Mouse (Mus musculus): ENCODE data around the gene Ly75. TPM values are rescaled to one million over a fixed set of nuclear protein-coding genes. Genes with fewer than 3 reads are reported as not detected.
A peak's percentile ranks its signal among the peaks of the same experiment; 100 is the strongest.

Gene Ly75
- polyA plus RNA-seq, 1 experiment: 4.4 TPM

GRCm38 (mm10) chr2:60327581-60327980 is 55.5 kb downstream of the Ly75 start:
- WGBS: 91% methylated on average over 11 of the region's 11 CpGs
- no peak for TF ChIP-seq CTCF (IDR thresholded peaks at IDR 0.05; ENCODE audit: extremely low read depth, insufficient read length, insufficient replicate concordance, low read depth, low read length)
- no peak for TF ChIP-seq POLR2A (IDR thresholded peaks at IDR 0.05; ENCODE audit: low read depth, low read length)
- H3K27me3 ChIP-seq (ENCODE audit: control insufficient read depth, insufficient read depth, low read length): no peaks in the 10 kb centered on the region
- peaks cover 40% of the 10 kb centered on the region for H3K36me3 ChIP-seq (ENCODE audit: control insufficient read depth, insufficient read depth, low read length)
- no peak overlapping the region for H3K27ac ChIP-seq (ENCODE audit: insufficient read depth, low read depth, low read length)
- H3K4me1 ChIP-seq (ENCODE audit: control insufficient read depth, insufficient read depth, insufficient read length, low read length): no peaks in the 10 kb centered on the region
- H3K4me3 ChIP-seq (ENCODE audit: low read depth, low read length): no peak overlapping the region

DNA sequence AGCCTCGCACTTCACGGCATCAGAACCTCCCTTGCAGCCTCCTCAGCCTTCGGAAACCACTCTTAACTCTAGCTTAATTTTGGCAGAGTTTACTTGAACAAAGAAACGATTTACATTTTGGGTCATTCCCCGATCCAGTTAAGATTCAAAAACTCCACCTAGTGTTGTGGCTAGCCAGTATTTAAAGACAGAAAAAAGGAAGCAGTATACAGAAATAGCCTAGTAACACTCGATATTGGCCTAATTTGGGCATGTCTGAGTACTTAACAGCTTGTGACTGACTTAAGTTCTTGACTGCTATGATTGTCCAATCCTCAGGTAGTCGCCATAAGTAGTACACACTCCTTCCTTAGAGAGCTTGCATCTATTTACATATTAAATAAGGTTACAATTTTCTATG is 56.2 kb downstream of the Ly75 start:
- Histone ChIP-seq H3K4me3 (ENCODE audit: low read depth, low read length) (no peak overlapping the region), H3K4me1 (ENCODE audit: control insufficient read depth, insufficient read depth, insufficient read length, low read length) (peaks cover under 1% of the 10 kb centered on the region; the same call in 1 of the 2 replicates), H3K27ac (ENCODE audit: insufficient read depth, low read depth, low read length) (no peak overlapping the region), H3K36me3 (ENCODE audit: control insufficient read depth, insufficient read depth, low read length) (peaks cover 37% of the 10 kb centered on the region), H3K27me3 (ENCODE audit: control insufficient read depth, insufficient read depth, low read length) (no peaks in the 10 kb centered on the region)
- no peak for TF ChIP-seq CTCF (IDR thresholded peaks at IDR 0.05; ENCODE audit: extremely low read depth, insufficient read length, insufficient replicate concordance, low read depth, low read length)
- TF ChIP-seq POLR2A (IDR thresholded peaks at IDR 0.05; ENCODE audit: low read depth, low read length): no peak
- 80% methylated on average over 7 of the region's 7 CpGs for WGBS

- TF ChIP-seq POLR2A (IDR thresholded peaks at IDR 0.05; ENCODE audit: low read depth, low read length): no peak
- peak; percentile 60; the same call in 1 of the 2 replicates for TF ChIP-seq CTCF (IDR thresholded peaks at IDR 0.05; ENCODE audit: extremely low read depth, insufficient read length, insufficient replicate concordance, low read depth, low read length)
- Histone ChIP-seq H3K27ac (ENCODE audit: insufficient read depth, low read depth, low read length) (no peak overlapping the region), H3K27me3 (ENCODE audit: control insufficient read depth, insufficient read depth, low read length) (no peaks in the 10 kb centered on the region), H3K36me3 (ENCODE audit: control insufficient read depth, insufficient read depth, low read length) (peaks cover 30% of the 10 kb centered on the region), H3K4me1 (ENCODE audit: control insufficient read depth, insufficient read depth, insufficient read length, low read length) (peaks cover 6% of the 10 kb centered on the region), H3K4me3 (ENCODE audit: low read depth, low read length) (no peak overlapping the region)
- WGBS: 79% methylated on average over 5 of the region's 5 CpGs
Measured at GRCm38 (mm10) chr2:60323411-60323810, 59.7 kb downstream of the Ly75 start.

GRCm38 (mm10) chr2:60322031-60322726 is 60.9 kb downstream of the Ly75 start:
- no peak overlapping the region for H3K4me3 ChIP-seq (ENCODE audit: low read depth, low read length)
- 25% methylated on average over 6 of the region's 6 CpGs for WGBS
- H3K4me1 ChIP-seq (ENCODE audit: control insufficient read depth, insufficient read depth, insufficient read length, low read length): peaks cover 6% of the 10 kb centered on the region
- H3K27me3 ChIP-seq (ENCODE audit: control insufficient read depth, insufficient read depth, low read length): no peaks in the 10 kb centered on the region
- TF ChIP-seq CTCF (IDR thresholded peaks at IDR 0.05; ENCODE audit: extremely low read depth, insufficient read length, insufficient replicate concordance, low read depth, low read length) (no peak), POLR2A (IDR thresholded peaks at IDR 0.05; ENCODE audit: low read depth, low read length) (no peak)
- H3K27ac ChIP-seq (ENCODE audit: insufficient read depth, low read depth, low read length): peak overlapping the region; percentile 77
- H3K36me3 ChIP-seq (ENCODE audit: control insufficient read depth, insufficient read depth, low read length): peaks cover 24% of the 10 kb centered on the region

DNA sequence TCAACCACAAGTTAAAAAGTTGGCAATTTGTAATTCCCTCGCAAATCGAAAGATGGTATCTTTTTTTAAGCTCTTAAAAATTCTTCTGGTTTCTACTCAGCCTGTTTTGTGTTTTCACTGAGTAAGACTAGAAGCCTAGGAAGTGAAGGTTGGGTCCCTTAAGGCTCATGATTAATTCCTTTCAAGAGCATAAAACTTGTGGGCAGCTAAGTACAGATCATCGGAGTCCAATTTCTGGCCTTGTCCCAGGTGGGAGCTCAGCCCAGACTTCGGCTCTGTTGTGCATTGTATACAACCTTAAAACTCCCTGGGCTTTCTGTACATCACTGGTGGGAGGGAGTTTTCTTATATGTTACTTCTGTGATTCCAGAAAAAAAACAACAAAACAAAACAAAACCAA is 79.3 kb downstream of the Ly75 start:
- no peaks in the 10 kb centered on the region for H3K27me3 ChIP-seq (ENCODE audit: control insufficient read depth, insufficient read depth, low read length)
- peaks cover 27% of the 10 kb centered on the region for H3K36me3 ChIP-seq (ENCODE audit: control insufficient read depth, insufficient read depth, low read length)
- H3K4me3 ChIP-seq (ENCODE audit: low read depth, low read length): no peak overlapping the region
- no peak for TF ChIP-seq POLR2A (IDR thresholded peaks at IDR 0.05; ENCODE audit: low read depth, low read length)
- no peak for TF ChIP-seq CTCF (IDR thresholded peaks at IDR 0.05; ENCODE audit: extremely low read depth, insufficient read length, insufficient replicate concordance, low read depth, low read length)
- WGBS: 85% methylated on average over 4 of the region's 4 CpGs
- H3K4me1 ChIP-seq (ENCODE audit: control insufficient read depth, insufficient read depth, insufficient read length, low read length): peaks cover 3% of the 10 kb centered on the region; the same call in 1 of the 2 replicates
- no peak overlapping the region for H3K27ac ChIP-seq (ENCODE audit: insufficient read depth, low read depth, low read length)

DNA sequence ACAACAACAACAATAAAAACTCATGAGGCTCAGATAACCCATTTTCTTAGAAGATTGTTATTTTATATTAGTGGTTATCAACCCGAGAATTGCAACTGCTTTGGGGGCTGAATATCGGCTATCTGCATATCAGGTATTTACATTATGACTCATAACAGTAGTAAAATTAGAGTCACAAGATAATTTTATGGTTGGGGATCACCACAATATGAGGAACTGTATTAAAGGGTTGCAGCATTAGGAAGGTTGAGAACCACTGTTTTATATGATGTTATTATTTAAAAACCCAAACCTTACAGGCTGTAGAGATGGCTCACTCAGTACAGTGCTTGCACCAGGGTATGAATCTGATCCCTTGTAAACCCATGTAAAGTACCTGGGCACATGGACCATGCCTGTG is 83.8 kb downstream of the Ly75 start:
- H3K27ac ChIP-seq (ENCODE audit: insufficient read depth, low read depth, low read length): no peak overlapping the region
- TF ChIP-seq POLR2A (IDR thresholded peaks at IDR 0.05; ENCODE audit: low read depth, low read length): no peak
- no peaks in the 10 kb centered on the region for H3K27me3 ChIP-seq (ENCODE audit: control insufficient read depth, insufficient read depth, low read length)
- H3K4me1 ChIP-seq (ENCODE audit: control insufficient read depth, insufficient read depth, insufficient read length, low read length): peaks cover 3% of the 10 kb centered on the region; the same call in 1 of the 2 replicates
- no peak overlapping the region for H3K4me3 ChIP-seq (ENCODE audit: low read depth, low read length)
- H3K36me3 ChIP-seq (ENCODE audit: control insufficient read depth, insufficient read depth, low read length): peaks cover 18% of the 10 kb centered on the region; the same call in 1 of the 2 replicates
- WGBS: 29% methylated on average over 2 of the region's 2 CpGs

- H3K36me3 ChIP-seq (ENCODE audit: control insufficient read depth, insufficient read depth, low read length): peaks cover 16% of the 10 kb centered on the region; the same call in 1 of the 2 replicates
- no peaks in the 10 kb centered on the region for H3K27me3 ChIP-seq (ENCODE audit: control insufficient read depth, insufficient read depth, low read length)
- TF ChIP-seq CTCF (IDR thresholded peaks at IDR 0.05; ENCODE audit: extremely low read depth, insufficient read length, insufficient replicate concordance, low read depth, low read length) (no peak), POLR2A (IDR thresholded peaks at IDR 0.05; ENCODE audit: low read depth, low read length) (no peak)
- no peak overlapping the region for H3K27ac ChIP-seq (ENCODE audit: insufficient read depth, low read depth, low read length)
- 79% methylated on average over 3 of the region's 3 CpGs for WGBS
- H3K4me3 ChIP-seq (ENCODE audit: low read depth, low read length): no peak overlapping the region
- H3K4me1 ChIP-seq (ENCODE audit: control insufficient read depth, insufficient read depth, insufficient read length, low read length): peaks cover 3% of the 10 kb centered on the region; the same call in 1 of the 2 replicates
Measured at GRCm38 (mm10) chr2:60298266-60298665, 84.8 kb downstream of the Ly75 start.
